Mouse (Mus musculus) fat pad, adult 2 months (tissue): ENCODE results near the gene Gm20388.

Experiments used
- DNase-seq: peaks from one replicate; pipeline ENCODE4 v3.0.0-alpha.2; 2011; ENCODE audit warnings: low read depth, low spot score; ENCODE audit errors: extremely low read depth

Gene Gm20388

GRCm38 (mm10) chr8:121180474-121181284 is 1270.0 kb downstream of the Gm20388 start:
- no peak for DNase-seq

GRCm38 (mm10) chr8:121181285-121181884 is 1270.7 kb downstream of the Gm20388 start:
- no peak for DNase-seq

GRCm38 (mm10) chr8:121187491-121188364 is 1277.1 kb downstream of the Gm20388 start:
- no peak for DNase-seq

GRCm38 (mm10) chr8:121188994-121189393 is 1278.4 kb downstream of the Gm20388 start:
- DNase-seq = no peak

- DNase-seq = no peak
These were observed 1281.8 kb downstream of the Gm20388 start for GRCm38 (mm10) chr8:121192451-121192850.

- no peak for DNase-seq
These were observed 1285.3 kb downstream of the Gm20388 start for GRCm38 (mm10) chr8:121195970-121196369.

- DNase-seq = no peak
These were observed 1286.4 kb downstream of the Gm20388 start for GRCm38 (mm10) chr8:121196726-121197668.

- DNase-seq = no peak
These were observed 1289.4 kb downstream of the Gm20388 start for GRCm38 (mm10) chr8:121200069-121200468.

- DNase-seq = no peak
These were observed 1290.3 kb downstream of the Gm20388 start for GRCm38 (mm10) chr8:121200979-121201378.

- DNase-seq = no peak
These were observed 1291.0 kb downstream of the Gm20388 start for GRCm38 (mm10) chr8:121201651-121202050.

- no peak for DNase-seq
These were observed 1293.2 kb downstream of the Gm20388 start for GRCm38 (mm10) chr8:121203612-121204376.

GRCm38 (mm10) chr8:121207171-121207570 is 1296.5 kb downstream of the Gm20388 start:
- no peak for DNase-seq

GRCm38 (mm10) chr8:121210627-121211026 is 1300.0 kb downstream of the Gm20388 start:
- no peak for DNase-seq

GRCm38 (mm10) chr8:121213236-121213635 is 1302.6 kb downstream of the Gm20388 start:
- DNase-seq = no peak

- no peak for DNase-seq
These were observed 1303.0 kb downstream of the Gm20388 start for GRCm38 (mm10) chr8:121213651-121214050.

- DNase-seq = no peak
These were observed 1304.3 kb downstream of the Gm20388 start for GRCm38 (mm10) chr8:121214975-121215374.

- DNase-seq = no peak
These were observed 1305.9 kb downstream of the Gm20388 start for GRCm38 (mm10) chr8:121216441-121216949.

- DNase-seq = no peak
These were observed 1307.8 kb downstream of the Gm20388 start for GRCm38 (mm10) chr8:121218486-121218885.
